28 mouse cellular contexts compared by ENCODE assay signal in genomic region chr5:121664078-121664477, GRCm38 (mm10). TPM values are rescaled to one million over a fixed set of nuclear protein-coding genes. Genes with fewer than 3 reads are reported as not detected.
DNase-seq lines count a peak whose midpoint lies in the region; ATAC-seq and TF ChIP-seq lines count a peak whose summit lies in the region.
"Had no signal": no experiment of that assay in that cellular context is flagged by ENCODE, and none has a peak within 500 bp of the region (broad histone marks: within the 10 kb centered on the region; RNA-seq: fewer than 3 reads in every experiment).

No protein-coding gene starts in this region.

- no peaks in the 10 kb centered on the region for H3K9me3 ChIP-seq in embryonic facial prominence, embryonic 14.5 days (ENCODE audit: control insufficient read depth, low read length)
- H3K9me3 ChIP-seq in embryonic facial prominence, embryonic 10.5 days = no peaks in the 10 kb centered on the region
- no peaks in the 10 kb centered on the region for H3K9me3 ChIP-seq in liver, postnatal 0 days (ENCODE audit: low read length)
- H3K9me3 ChIP-seq: embryonic facial prominence, embryonic 12.5 days; heart, embryonic 13.5 days; hindbrain, embryonic 10.5 days; hindbrain, embryonic 15.5 days; limb, embryonic 13.5 days; liver, embryonic 15.5 days; midbrain, embryonic 12.5 days; neural tube, embryonic 13.5 days had no signal

- H3K4me2 ChIP-seq in embryonic facial prominence, embryonic 14.5 days (ENCODE audit: low read depth, low read length) = no peak overlapping the region
- H3K4me2 ChIP-seq in liver, postnatal 0 days (ENCODE audit: low read depth, low read length) = 0 out of 2 replicates have a peak overlapping the region, but pooled peaks have one; percentile 6
- H3K4me2 ChIP-seq: embryonic facial prominence, embryonic 12.5 days; heart, embryonic 13.5 days; hindbrain, embryonic 15.5 days; limb, embryonic 13.5 days; liver, embryonic 15.5 days; midbrain, embryonic 12.5 days; neural tube, embryonic 13.5 days had no signal

- ATAC-seq in embryonic facial prominence, embryonic 14.5 days (ENCODE audit: low read depth) = no peak
- ATAC-seq in liver, postnatal 0 days = no peak
- ATAC-seq: forebrain, embryonic 16.5 days; inflammation-experienced regulatory T-cells, adult 6 months; Patski had no signal

- no peak overlapping the region for H3K9ac ChIP-seq in embryonic facial prominence, embryonic 14.5 days (ENCODE audit: low read depth, low read length)
- no peak overlapping the region; the same call in 1 of the 2 replicates for H3K9ac ChIP-seq in liver, postnatal 0 days (replicated peaks)
- H3K9ac ChIP-seq: embryonic facial prominence, embryonic 12.5 days; heart, embryonic 13.5 days; hindbrain, embryonic 15.5 days; limb, embryonic 13.5 days; liver, embryonic 15.5 days; midbrain, embryonic 12.5 days; neural tube, embryonic 13.5 days had no signal

- TF ChIP-seq CTCF in liver, postnatal 0 days (IDR thresholded peaks at IDR 0.05; ENCODE audit: low read depth) = no peak

- H3K36me3 ChIP-seq in embryonic facial prominence, embryonic 14.5 days (ENCODE audit: control insufficient read depth, insufficient read depth, low read length) = peaks cover 62% of the 10 kb centered on the region
- peaks cover 70% of the 10 kb centered on the region for H3K36me3 ChIP-seq in embryonic facial prominence, embryonic 10.5 days (replicated peaks)
- peaks cover 47% of the 10 kb centered on the region for H3K36me3 ChIP-seq in liver, postnatal 0 days (replicated peaks; ENCODE audit: insufficient read depth, low read length)

- H3K27me3 ChIP-seq in embryonic facial prominence, embryonic 14.5 days (replicated peaks; ENCODE audit: control insufficient read depth, insufficient read depth, low read length) = no peaks in the 10 kb centered on the region
- no peaks in the 10 kb centered on the region for H3K27me3 ChIP-seq in embryonic facial prominence, embryonic 10.5 days (replicated peaks; ENCODE audit: low read depth, poor library complexity, severe bottlenecking)
- H3K27me3 ChIP-seq in liver, postnatal 0 days (ENCODE audit: insufficient read depth, low read length) = no peaks in the 10 kb centered on the region
- H3K27me3 ChIP-seq: embryonic facial prominence, embryonic 12.5 days; heart, embryonic 13.5 days; hindbrain, embryonic 15.5 days; limb, embryonic 13.5 days; liver, embryonic 15.5 days; midbrain, embryonic 12.5 days; neural tube, embryonic 13.5 days; Patski had no signal

- H3K4me1 ChIP-seq in embryonic facial prominence, embryonic 14.5 days (ENCODE audit: control insufficient read depth, insufficient read depth, low read length) = peaks cover 10% of the 10 kb centered on the region
- peaks cover 27% of the 10 kb centered on the region for H3K4me1 ChIP-seq in embryonic facial prominence, embryonic 10.5 days
- peaks cover 25% of the 10 kb centered on the region for H3K4me1 ChIP-seq in liver, postnatal 0 days (ENCODE audit: insufficient read depth)

- WGBS in embryonic facial prominence, embryonic 14.5 days = 80% methylated on average over 6 of the region's 6 CpGs
- WGBS in embryonic facial prominence, embryonic 10.5 days = 89% methylated on average over 6 of the region's 6 CpGs
- WGBS in liver, postnatal 0 days (ENCODE audit: insufficient replicate concordance) = 77% methylated on average over 6 of the region's 6 CpGs

- peak; percentile 70 for DNase-seq in embryonic facial prominence, embryonic 14.5 days (ENCODE audit: low spot score)
- no peak for DNase-seq in embryonic facial prominence, embryonic 10.5 days (ENCODE audit: low spot score)
- no peak for DNase-seq in liver, postnatal 0 days
- no peak for DNase-seq in liver
- DNase-seq in cerebellum, adult 9-10 months = peak; percentile 55
- DNase-seq in cerebellum, postnatal 36 days = peak; percentile 27 to 37
- DNase-seq in kidney, adult 11 months = no peak
- DNase-seq in layer of hippocampus, adult 9-11 months = no peak
- DNase-seq: adrenal gland, postnatal 25 days; gastrocnemius, adult 2 months; heart, postnatal 14 days; kidney, adult 18-20 months; lung, postnatal 36 days; right cerebral cortex, postnatal 4 days; thymus, adult 18-20 months; thymus, postnatal 25 days had no signal

- TF ChIP-seq EP300 in liver, postnatal 0 days (IDR thresholded peaks at IDR 0.05; ENCODE audit: low read depth) = no peak

- no peak overlapping the region for H3K4me3 ChIP-seq in embryonic facial prominence, embryonic 14.5 days (ENCODE audit: low read depth, low read length)
- H3K4me3 ChIP-seq in embryonic facial prominence, embryonic 10.5 days = no peak overlapping the region
- H3K4me3 ChIP-seq in liver, postnatal 0 days (ENCODE audit: low read depth, low read length) = no peak overlapping the region
- H3K4me3 ChIP-seq: embryonic facial prominence, embryonic 12.5 days; gastrocnemius, adult 2 months; heart, embryonic 13.5 days; hindbrain, embryonic 10.5 days; hindbrain, embryonic 15.5 days; limb, embryonic 13.5 days; liver, embryonic 15.5 days; midbrain, embryonic 12.5 days; neural tube, embryonic 13.5 days had no signal

- no peak overlapping the region for H3K27ac ChIP-seq in embryonic facial prominence, embryonic 14.5 days (replicated peaks; ENCODE audit: low read depth, low read length)
- no peak overlapping the region for H3K27ac ChIP-seq in embryonic facial prominence, embryonic 10.5 days (replicated peaks)
- peak overlapping the region; percentile 90 for H3K27ac ChIP-seq in liver, postnatal 0 days (ENCODE audit: low read depth)
- H3K27ac ChIP-seq: embryonic facial prominence, embryonic 12.5 days; gastrocnemius, adult 2 months; heart, embryonic 13.5 days; hindbrain, embryonic 10.5 days; hindbrain, embryonic 15.5 days; limb, embryonic 13.5 days; liver, embryonic 15.5 days; midbrain, embryonic 12.5 days; neural tube, embryonic 13.5 days; stomach, postnatal 0 days had no signal

RNA-seq across cellular contexts. Expression of gene Brap, which starts 3.7 kb away (rescaled TPM):
- 39.9 and 45.8 TPM in 2 replicates for polyA plus RNA-seq in embryonic facial prominence, embryonic 14.5 days (2014; fragmentation: Nextera tagmentation; extraction: Ambion mirVana)
- polyA plus RNA-seq in embryonic facial prominence, embryonic 10.5 days (2016; fragmentation: Nextera tagmentation; extraction: Ambion mirVana) = 41.9 and 44.5 TPM in 2 replicates
- polyA plus RNA-seq in liver, postnatal 0 days (2015; fragmentation: Nextera tagmentation; extraction: Ambion mirVana) = 37.9 and 41.0 TPM in 2 replicates

RNA-seq across cellular contexts. Expression of gene Acad10, which starts 3.8 kb away (rescaled TPM):
- polyA plus RNA-seq in embryonic facial prominence, embryonic 14.5 days (2014; fragmentation: Nextera tagmentation; extraction: Ambion mirVana) = 1.6 and 2.1 TPM in 2 replicates
- polyA plus RNA-seq in embryonic facial prominence, embryonic 10.5 days (2016; fragmentation: Nextera tagmentation; extraction: Ambion mirVana) = 2.6 and 3.2 TPM in 2 replicates
- polyA plus RNA-seq in liver, postnatal 0 days (2015; fragmentation: Nextera tagmentation; extraction: Ambion mirVana) = 5.9 and 6.5 TPM in 2 replicates

RNA-seq across cellular contexts. Expression of gene Acad12, which starts 45.3 kb away (rescaled TPM):
- 2.0 and 2.7 TPM in 2 replicates for polyA plus RNA-seq in embryonic facial prominence, embryonic 14.5 days (2014; fragmentation: Nextera tagmentation; extraction: Ambion mirVana)
- polyA plus RNA-seq in embryonic facial prominence, embryonic 10.5 days (2016; fragmentation: Nextera tagmentation; extraction: Ambion mirVana) = 1.7 and 2.6 TPM in 2 replicates
- 1.6 and 2.1 TPM in 2 replicates for polyA plus RNA-seq in liver, postnatal 0 days (2015; fragmentation: Nextera tagmentation; extraction: Ambion mirVana)

RNA-seq across cellular contexts. Expression of gene Atxn2, which starts 47.1 kb away (rescaled TPM):
- polyA plus RNA-seq in embryonic facial prominence, embryonic 14.5 days (2014; fragmentation: Nextera tagmentation; extraction: Ambion mirVana) = 65.4 and 68.6 TPM in 2 replicates
- 44.5 and 44.9 TPM in 2 replicates for polyA plus RNA-seq in embryonic facial prominence, embryonic 10.5 days (2016; fragmentation: Nextera tagmentation; extraction: Ambion mirVana)
- polyA plus RNA-seq in liver, postnatal 0 days (2015; fragmentation: Nextera tagmentation; extraction: Ambion mirVana) = 31.6 and 42.8 TPM in 2 replicates

Comparison
In these comparisons a context has a peak if more than half of its experiments do, and no peak if none do; other contexts are left out.
1. DNase-seq: peak in embryonic facial prominence, embryonic 14.5 days (single experiment), cerebellum, adult 9-10 months (single experiment) and cerebellum, postnatal 36 days (2 of 2); none in embryonic facial prominence, embryonic 10.5 days (single experiment), liver, postnatal 0 days (single experiment), liver (single experiment), kidney, adult 11 months (single experiment) and layer of hippocampus, adult 9-11 months (single experiment).